ENCODE assay signal across 9 mouse cellular contexts in the genomic region with DNA sequence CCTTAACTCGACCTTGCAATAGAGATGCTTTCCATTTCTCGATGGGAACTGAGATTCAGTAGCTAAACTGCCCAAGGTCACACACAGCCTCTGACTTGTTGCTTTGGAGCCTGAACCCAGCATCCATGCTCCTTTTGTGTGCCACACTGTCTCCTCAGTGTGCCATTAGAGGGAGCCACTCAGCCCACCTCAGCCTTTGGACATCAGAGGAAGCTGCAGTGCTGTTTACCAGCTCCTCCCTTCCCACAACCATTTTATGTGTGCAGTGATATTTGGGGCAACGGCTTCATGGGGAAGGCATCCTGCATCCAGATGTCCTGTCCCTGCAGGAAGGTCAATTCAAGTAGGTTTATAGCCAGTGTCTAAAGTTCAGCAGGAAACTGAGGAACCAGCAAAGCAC. TPM values are rescaled to one million over a fixed set of nuclear protein-coding genes. Genes with fewer than 3 reads are reported as not detected.
DNase-seq lines count a peak whose midpoint lies in the region.
"Had no signal": no experiment of that assay in that cellular context is flagged by ENCODE, and none has a peak within 500 bp of the region (broad histone marks: within the 10 kb centered on the region; RNA-seq: fewer than 3 reads in every experiment).

No protein-coding gene starts in this region.

- H3K27me3 ChIP-seq in embryonic facial prominence, embryonic 10.5 days (replicated peaks; ENCODE audit: low read depth, poor library complexity, severe bottlenecking) = no peaks in the 10 kb centered on the region
- H3K27me3 ChIP-seq: neural tube, embryonic 12.5 days had no signal

- peaks cover under 1% of the 10 kb centered on the region; the same call in 1 of the 2 replicates for H3K9me3 ChIP-seq in embryonic facial prominence, embryonic 10.5 days
- H3K9me3 ChIP-seq: neural tube, embryonic 12.5 days had no signal

- peak; percentile 19 to 46 for DNase-seq in lung, adult 18-20 months
- DNase-seq in lung, postnatal 25 days (ENCODE audit: low spot score) = no peak
- DNase-seq in T-cell, adult 2 months (ENCODE audit: low spot score) = peak; percentile 52
- peak; percentile 26 for DNase-seq in embryonic facial prominence, embryonic 10.5 days (ENCODE audit: low spot score)
- DNase-seq in lung, postnatal 36 days = peak; percentile 67
- no peak for DNase-seq in ovary, postnatal 10 days (ENCODE audit: low spot score)
- DNase-seq in left cerebral cortex, adult 8-10 months (ENCODE audit: low spot score in 2 of 2) = no peak

- WGBS in embryonic facial prominence, embryonic 10.5 days = 51% methylated on average over 3 of the region's 3 CpGs

- H3K27ac ChIP-seq in embryonic facial prominence, embryonic 10.5 days (replicated peaks) = no peak overlapping the region
- H3K27ac ChIP-seq: neural tube, embryonic 12.5 days had no signal

- peaks cover 7% of the 10 kb centered on the region; the same call in 1 of the 2 replicates for H3K4me1 ChIP-seq in embryonic facial prominence, embryonic 10.5 days
- H3K4me1 ChIP-seq: neural tube, embryonic 12.5 days had no signal

- no peak overlapping the region for H3K4me3 ChIP-seq in embryonic facial prominence, embryonic 10.5 days
- H3K4me3 ChIP-seq: neural tube, embryonic 12.5 days had no signal

- no peaks in the 10 kb centered on the region for H3K36me3 ChIP-seq in embryonic facial prominence, embryonic 10.5 days (replicated peaks)
- H3K36me3 ChIP-seq: neural tube, embryonic 12.5 days had no signal

RNA-seq across cellular contexts. Expression of a gene that starts 17.3 kb away (rescaled TPM):
- 0.10 and 0.19 TPM in 2 replicates for polyA plus RNA-seq in embryonic facial prominence, embryonic 10.5 days (2016; fragmentation: Nextera tagmentation; extraction: Ambion mirVana)
- total RNA-seq in left cerebral cortex, adult 8-10 months (2022) = 1 to 10 TPM in 1 of 4 experiments, under 1 TPM in 2, not detected in 1; 0.48 to 1.1 (median 0.68) TPM
- polyA plus RNA-seq: heart, embryonic 16.5 days had no signal

RNA-seq across cellular contexts. Expression of a gene that starts 28.5 kb away (rescaled TPM):
- polyA plus RNA-seq in embryonic facial prominence, embryonic 10.5 days (2016; fragmentation: Nextera tagmentation; extraction: Ambion mirVana) = 40.4 and 41.8 TPM in 2 replicates
- total RNA-seq in left cerebral cortex, adult 8-10 months (2022) = 100 to 1,000 TPM; 168 to 192 (median 175) TPM

RNA-seq across cellular contexts. Expression of a gene that starts 49.5 kb away (rescaled TPM):
- polyA plus RNA-seq in embryonic facial prominence, embryonic 10.5 days (2016; fragmentation: Nextera tagmentation; extraction: Ambion mirVana) = 60.0 and 61.4 TPM in 2 replicates
- 10 to 100 TPM; 60.7 to 75.9 (median 72.2) TPM for total RNA-seq in left cerebral cortex, adult 8-10 months (2022)

Comparison
In these comparisons a context has a peak if more than half of its experiments do, and no peak if none do; other contexts are left out.
1. DNase-seq: peak in lung, adult 18-20 months (2 of 2), T-cell, adult 2 months (single experiment), embryonic facial prominence, embryonic 10.5 days (single experiment) and lung, postnatal 36 days (single experiment); none in lung, postnatal 25 days (single experiment), ovary, postnatal 10 days (single experiment) and left cerebral cortex, adult 8-10 months (0 of 2).